Mouse (Mus musculus): Measurements from ENCODE around the gene Ulk1.

Ulk1 gene

DNA sequence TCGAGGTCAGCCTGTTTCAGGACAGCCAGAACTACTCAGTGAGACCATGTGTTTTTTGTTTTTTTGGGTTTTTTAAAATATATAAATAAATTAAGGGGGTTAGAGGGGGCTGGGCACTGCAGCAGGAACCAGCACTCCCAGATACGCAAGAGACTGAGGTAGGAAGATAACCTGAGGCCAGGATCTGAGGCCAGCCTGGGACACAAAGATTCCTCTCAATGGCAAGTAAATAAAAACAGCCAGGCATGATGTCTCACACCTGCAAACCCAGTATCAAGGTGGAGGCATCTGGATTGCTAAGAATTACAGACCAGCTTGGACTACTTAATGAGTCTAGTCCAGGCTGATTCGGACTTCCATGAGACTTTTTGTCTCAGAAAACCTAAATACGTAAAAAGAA is 40.6 kb downstream of the Ulk1 start:
- DNase-seq (ENCODE audit: low spot score in 2 of 2) = no peak

DNA sequence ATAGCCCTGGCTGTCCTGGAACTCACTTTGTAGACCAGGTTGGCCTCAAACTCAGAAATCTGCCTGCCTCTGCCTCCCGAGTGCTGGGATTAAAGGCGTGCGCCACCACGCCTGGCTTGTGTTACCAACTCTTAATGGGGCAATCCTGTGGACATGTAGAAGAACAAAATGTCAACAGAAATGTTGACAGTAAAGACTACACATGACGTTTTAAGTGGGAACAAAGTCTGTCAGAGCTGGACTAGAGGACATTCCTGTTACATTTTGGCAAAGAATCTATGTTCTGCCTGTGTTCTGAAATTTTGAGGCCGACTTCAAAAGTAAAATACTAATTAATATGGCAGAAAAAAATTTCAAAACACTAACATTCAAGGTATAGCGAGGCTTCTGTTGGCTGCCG is 46.0 kb downstream of the Ulk1 start:
- no peak for DNase-seq (ENCODE audit: low spot score in 2 of 2)

DNA sequence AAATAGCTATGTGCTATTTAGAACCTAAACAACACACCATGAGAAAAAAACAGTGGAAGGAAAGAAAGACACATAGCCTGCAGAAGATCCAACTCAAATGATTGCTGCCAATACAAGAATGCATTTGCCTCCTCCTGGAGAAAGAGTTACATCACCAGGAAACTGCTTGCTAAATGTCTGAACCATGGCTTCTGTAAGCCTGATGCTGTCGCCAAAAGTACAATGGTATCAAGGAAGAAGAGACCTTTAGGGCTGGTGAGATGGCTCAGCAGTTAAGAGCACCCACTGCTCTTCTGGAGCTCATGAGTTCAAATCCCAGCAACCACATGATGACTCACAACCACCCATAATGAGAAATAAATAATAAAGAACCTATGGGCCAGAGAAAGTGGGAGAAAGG is 64.9 kb downstream of the Ulk1 start:
- DNase-seq (ENCODE audit: low spot score in 2 of 2) = no peak

DNA sequence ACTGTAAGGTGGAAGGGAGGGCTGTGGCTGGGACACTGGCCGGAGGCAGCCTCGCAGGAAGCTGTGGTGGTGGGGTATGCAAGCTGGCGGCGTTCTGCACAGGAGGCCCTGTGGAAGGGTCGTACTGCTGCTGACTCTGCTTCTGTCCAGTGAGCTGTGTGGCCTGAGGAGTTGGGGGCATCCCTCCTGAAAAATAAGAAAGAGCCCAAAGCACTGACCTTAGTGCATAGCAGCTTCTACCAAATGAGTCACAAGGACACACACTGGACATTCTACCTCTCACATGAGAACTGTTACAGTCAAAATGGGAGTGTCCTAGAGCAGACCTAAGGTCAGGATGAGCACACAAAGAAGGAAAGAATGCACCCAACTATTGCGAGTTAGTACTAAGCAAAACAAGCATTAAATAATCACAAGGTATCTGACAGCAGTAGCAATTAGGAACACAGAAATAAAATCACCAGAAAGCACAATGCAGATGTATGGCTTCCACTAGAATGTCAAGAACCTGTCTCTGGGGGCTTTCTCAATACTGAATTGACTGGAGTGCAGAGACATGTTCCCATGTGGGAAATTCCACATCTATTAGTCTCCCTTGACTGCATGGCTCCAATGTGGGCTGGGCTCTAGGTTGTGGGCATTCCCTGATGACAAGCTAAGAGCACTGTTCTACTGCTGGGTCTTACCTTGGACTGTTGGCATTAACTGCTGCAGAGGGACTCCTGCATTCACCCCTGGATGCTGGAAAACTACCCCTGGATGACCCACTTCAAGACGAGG is 70.2 kb downstream of the Ulk1 start:
- DNase-seq (ENCODE audit: low spot score in 2 of 2) = no peak

DNA sequence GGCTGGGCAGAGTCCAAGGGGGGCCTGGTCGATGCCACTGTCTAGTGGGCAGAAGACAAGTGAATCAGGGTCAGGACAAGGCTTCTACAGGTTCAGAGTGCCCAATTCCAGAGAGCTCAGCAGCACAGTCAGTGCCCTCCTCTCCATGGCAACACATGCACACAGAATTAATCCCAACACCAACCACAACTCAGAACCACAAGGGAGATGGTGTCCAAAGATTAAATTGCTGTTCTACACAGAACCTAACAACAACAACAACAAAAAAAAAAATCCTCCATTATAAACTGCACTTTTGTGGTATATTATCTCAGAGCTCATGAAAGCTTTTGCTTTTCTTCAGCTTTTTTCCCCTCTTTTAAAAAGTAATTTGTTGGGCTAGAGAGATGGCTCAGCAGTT is 74.3 kb downstream of the Ulk1 start:
- DNase-seq (ENCODE audit: low spot score in 2 of 2) = no peak

All from right cerebral cortex, adult 2 months (tissue).